Mouse (Mus musculus) v-Abl transformed pro-B cells (cell line): ENCODE measurements around the gene Gm49450.
"Not testable (repeated sequence)": the region's sequence is repeated elsewhere in the genome, so short reads cannot be mapped to it uniquely, and the experiment has no call there.

Experiments
- in situ Hi-C, 2 experiments: fragments of 400-800 bp; cut with MboI; formaldehyde crosslinking; loops; one replicate each; pipeline ENCODE4 v1.15.1; 2025; ENCODE audit not compliant: unreplicated experiment in 2 of 2

Gene Gm49450

DNA sequence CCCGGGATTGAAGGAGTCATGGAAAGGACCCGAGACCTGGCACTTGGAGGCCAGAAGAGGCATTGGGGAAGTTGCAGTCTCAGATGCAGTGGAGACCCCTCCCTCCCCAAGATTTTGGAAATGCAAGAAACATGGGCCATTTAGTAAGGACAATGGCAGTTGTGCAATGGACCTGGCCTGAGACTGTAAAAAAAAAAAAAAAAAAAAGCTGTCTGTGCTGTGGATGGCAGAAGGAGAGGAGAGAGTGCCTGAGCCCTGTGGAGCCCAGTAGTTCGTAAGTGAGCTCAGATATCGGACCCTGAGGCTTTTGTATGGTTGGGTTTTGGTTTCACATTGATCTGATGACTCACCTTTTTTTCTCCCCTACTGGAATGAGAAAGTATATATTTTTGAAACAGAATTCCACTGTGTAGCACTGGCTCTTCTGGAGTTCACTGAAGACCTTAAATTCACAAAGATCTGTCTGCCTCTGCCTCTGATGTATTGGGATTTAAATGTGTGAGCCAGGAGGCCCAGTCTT lies 5.6 kb upstream of the Gm49450 start:
- in situ Hi-C loops = no loop called here

DNA sequence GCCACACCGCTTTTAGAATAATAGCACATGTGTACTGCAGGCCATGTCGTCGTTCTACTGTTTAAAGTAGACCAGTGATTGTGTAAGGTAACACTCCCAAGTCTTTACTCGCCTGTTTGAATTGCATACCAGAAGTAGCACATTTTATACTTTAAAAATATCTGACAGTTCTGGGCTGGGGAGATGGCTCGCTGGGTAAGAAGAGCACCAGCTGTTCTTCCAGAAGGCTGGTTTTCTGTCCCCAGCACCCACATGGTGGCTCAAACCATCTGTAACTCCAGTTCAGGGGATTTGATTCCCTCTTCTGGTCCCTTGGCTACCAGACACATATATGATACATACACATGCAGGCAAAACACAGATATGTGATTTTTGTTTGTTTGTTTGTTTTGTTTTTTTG lies 4.1 kb upstream of the Gm49450 start:
- in situ Hi-C loops = no loop called here

GRCm38 (mm10) chr15:98956000-98956399 lies 2.6 kb upstream of the Gm49450 start:
- in situ Hi-C loops = no loop called here

- in situ Hi-C loops = no loop called here
Observed at GRCm38 (mm10) chr15:98955324-98955723, 2.0 kb upstream of the Gm49450 start.

GRCm38 (mm10) chr15:98954425-98955253 lies 1.3 kb upstream of the Gm49450 start:
- in situ Hi-C loops = no loop called here

DNA sequence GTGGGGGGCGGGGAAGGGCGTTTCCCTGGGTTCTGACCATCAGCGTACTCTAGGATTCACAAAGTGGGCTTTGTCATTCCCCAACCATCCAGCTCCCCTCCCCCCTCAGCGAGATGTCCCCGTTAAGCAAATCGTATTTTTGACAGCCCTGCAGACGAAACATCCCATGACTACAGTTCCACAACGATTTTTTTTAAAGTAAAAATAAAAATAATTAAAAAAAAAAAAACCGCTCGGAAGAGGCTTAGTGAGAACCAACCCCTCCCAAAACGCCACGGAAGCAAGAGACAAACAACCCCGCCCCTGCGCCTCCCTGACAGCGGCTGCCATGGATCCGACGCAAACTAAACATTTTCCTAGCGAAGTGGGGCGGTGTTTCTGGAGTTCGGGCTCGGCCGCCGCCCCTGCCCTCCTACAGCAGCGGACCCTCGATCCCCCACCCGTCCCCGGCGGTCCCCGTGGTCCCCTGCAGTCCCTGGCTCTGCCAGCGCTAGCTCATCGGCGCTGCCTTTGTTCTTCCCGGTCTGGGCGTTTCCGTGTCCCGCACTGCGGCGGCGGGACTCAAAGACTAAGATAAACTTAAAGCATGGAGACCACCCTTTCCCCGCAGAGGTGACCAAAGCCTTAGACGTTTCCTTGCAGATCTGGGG lies 475 bp downstream of the Gm49450 start:
- in situ Hi-C loops = no loop called here

- in situ Hi-C loops = no loop called here
Observed at GRCm38 (mm10) chr15:98952063-98952455, 1.3 kb downstream of the Gm49450 start.

DNA sequence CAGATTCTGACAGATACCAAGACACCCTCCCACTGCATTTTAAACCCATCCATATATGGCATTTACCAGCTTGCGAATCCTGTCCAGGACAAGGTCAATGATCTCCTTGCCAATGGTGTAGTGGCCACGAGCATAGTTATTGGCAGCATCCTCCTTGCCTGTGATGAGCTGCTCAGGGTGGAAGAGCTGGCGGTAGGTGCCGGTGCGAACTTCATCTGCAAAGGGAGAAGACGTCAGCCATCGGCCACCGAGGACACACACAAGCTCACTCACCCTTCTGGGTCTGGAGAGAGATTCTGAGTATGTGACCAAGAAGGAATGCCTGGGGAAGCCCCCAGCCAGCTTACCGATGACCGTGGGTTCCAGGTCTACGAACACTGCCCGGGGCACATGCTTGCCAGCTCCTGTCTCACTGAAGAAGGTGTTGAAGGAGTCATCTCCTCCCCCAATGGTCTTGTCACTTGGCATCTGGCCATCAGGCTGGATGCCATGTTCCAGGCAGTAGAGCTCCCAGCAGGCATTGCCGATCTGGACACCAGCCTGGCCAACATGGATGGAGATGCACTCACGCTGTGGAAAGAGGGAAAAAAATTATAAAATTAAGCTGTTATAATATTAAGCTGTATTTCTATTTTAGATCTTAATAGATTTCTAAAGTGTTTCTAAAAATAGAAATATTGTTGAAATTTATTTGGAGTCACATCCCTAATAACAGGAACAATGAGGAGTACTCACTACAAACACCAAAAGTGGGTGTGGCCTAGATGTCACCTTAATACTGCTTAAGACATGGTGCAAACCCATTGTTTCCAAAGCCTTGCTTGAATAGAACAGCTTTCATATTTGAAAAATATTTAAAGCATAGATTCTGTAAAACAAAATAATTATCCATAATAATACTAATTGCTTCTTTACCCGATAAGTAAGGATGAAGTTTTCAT lies 2.0 kb downstream of the Gm49450 start:
- in situ Hi-C loops = not testable (repeated sequence)

GRCm38 (mm10) chr15:98949607-98949892 lies 3.8 kb downstream of the Gm49450 start:
- in situ Hi-C loops = loop anchor here in 1 of 2 experiments (5.0 kb wide), 1 partner anchor 33 kb away; no protein-coding TSS in a partner anchor

GRCm38 (mm10) chr15:98948857-98949606 lies 4.3 kb downstream of the Gm49450 start:
- in situ Hi-C loops = loop anchor here in 1 of 2 experiments (5.0 kb wide), 1 partner anchor 33 kb away; no protein-coding TSS in a partner anchor

- in situ Hi-C loops = loop anchor here in 1 of 2 experiments (5.0 kb wide), 1 partner anchor 34 kb away; no protein-coding TSS in a partner anchor
Observed at GRCm38 (mm10) chr15:98948382-98948781, 5.0 kb downstream of the Gm49450 start.

- in situ Hi-C loops = loop anchor here in 1 of 2 experiments (5.0 kb wide), 1 partner anchor 34 kb away; no protein-coding TSS in a partner anchor
Observed at GRCm38 (mm10) chr15:98947884-98948283, 5.5 kb downstream of the Gm49450 start.

DNA sequence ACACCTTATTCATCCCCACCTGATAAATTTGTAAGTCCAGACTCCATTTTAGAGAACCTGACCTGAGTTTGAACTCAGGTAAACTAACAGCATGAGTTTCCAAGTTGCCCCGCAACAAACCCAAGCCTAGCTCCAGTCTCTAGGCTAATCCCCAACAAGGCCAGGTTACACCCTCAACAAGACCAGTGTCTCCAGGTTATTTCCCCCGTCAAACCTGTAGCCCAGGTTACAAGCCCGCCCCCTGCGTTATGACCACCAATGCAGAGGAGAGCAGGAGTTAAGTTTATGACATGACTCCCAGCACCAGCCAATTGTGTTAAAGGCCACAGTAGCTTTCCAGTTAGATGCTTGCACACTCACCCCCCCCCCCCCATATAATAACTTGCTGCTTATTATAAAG lies 10.2 kb downstream of the Gm49450 start:
- in situ Hi-C loops = no loop called here

GRCm38 (mm10) chr15:98942081-98942480 lies 11.3 kb downstream of the Gm49450 start:
- in situ Hi-C loops = no loop called here

GRCm38 (mm10) chr15:98941539-98941938 lies 11.8 kb downstream of the Gm49450 start:
- in situ Hi-C loops = no loop called here

- in situ Hi-C loops = no loop called here
Observed at GRCm38 (mm10) chr15:98940816-98941215, 12.5 kb downstream of the Gm49450 start.

DNA sequence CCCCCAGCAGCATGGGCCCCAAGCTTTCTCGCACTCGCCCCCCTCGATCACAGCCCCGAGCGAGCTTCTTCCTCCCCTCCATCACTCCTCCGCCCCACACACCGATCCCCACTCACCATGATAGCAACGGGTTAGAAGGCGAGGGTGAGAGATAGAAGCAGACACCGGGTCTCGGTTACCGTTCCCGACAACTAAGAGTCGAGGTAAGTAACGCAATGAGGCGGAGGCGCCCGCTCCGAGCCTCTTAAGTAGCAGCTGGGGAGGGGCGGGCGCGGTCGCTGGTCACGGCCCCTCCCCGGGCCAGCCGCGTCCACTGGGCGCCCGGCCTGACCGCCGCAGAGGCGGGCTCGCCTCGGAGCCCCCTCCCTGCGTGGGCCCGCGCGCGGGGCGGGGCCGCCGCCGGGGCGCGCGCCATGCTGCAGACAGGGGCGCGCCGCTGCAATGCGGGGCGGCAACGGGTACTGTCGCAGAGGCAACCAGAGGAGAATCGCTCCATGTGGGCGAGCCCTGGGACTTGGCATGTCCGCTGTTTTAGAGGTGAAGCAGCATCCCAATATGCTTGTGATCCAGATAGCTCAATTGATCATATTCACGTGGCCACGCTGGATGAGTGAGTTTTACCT lies 19.0 kb downstream of the Gm49450 start, which contains the start of gene Tuba1b:
TSS of gene Tuba1b (minus strand) at position 349 of the 623 bp plus-strand sequence.
- in situ Hi-C loops = no loop called here

DNA sequence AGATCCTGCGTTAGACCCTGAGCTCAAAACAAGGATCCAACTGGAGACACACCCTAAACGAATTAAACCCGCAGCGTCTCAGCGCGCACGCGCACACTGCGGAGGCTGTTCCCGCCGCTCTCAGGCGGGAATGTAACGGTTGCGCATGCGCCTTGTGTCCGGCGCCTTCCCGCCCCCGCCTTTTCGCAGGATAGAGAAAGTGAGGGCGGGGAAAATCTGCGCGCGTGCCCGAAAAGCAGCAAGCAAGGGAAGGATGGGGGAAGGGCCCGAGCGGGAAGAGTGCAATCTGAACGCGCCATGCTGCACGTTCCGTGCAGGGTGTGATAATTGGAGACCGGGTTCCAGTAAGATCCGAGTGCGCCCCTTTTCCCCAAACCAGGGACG lies 19.5 kb downstream of the Gm49450 start:
- in situ Hi-C loops = no loop called here

GRCm38 (mm10) chr15:98933004-98933671 lies 20.2 kb downstream of the Gm49450 start:
- in situ Hi-C loops = not testable (repeated sequence)
